Mouse (Mus musculus) brown adipose tissue, adult 24 weeks (tissue): Measurements from ENCODE around the gene Nnat. TPM values are rescaled to one million over a fixed set of nuclear protein-coding genes. Genes with fewer than 3 reads are reported as not detected.

Experiments
- H3K27ac ChIP-seq: fragments of 200-500 bp; replicated peaks from 2 replicates; pipeline ENCODE4 v1.5.1; 2012; ENCODE audit warnings: low read depth, mild to moderate bottlenecking, low read length
- H3K4me1 ChIP-seq: fragments of 200-500 bp; 2 replicates; pipeline ENCODE4 v1.6.1; 2012; ENCODE audit warnings: low read length, mixed read lengths; ENCODE audit not compliant: control insufficient read depth, insufficient read depth, insufficient read length
- H3K4me3 ChIP-seq: fragments of 200-500 bp; 2 replicates; pipeline ENCODE4 v1.5.1; 2012; ENCODE audit warnings: low read depth, mild to moderate bottlenecking, low read length, moderate library complexity; ENCODE audit not compliant: insufficient read depth
- polyA plus RNA-seq: library from polyadenylated mRNA; stranded (reverse); fragments of >200 nt; gene quantifications from 2 replicates; pipeline ENCODE4 v1.2.4, GENCODE M21; 2012; ENCODE audit not compliant: missing spikeins, insufficient read depth, insufficient read length

Gene Nnat
- polyA plus RNA-seq = 143 and 188 TPM in 2 replicates

DNA sequence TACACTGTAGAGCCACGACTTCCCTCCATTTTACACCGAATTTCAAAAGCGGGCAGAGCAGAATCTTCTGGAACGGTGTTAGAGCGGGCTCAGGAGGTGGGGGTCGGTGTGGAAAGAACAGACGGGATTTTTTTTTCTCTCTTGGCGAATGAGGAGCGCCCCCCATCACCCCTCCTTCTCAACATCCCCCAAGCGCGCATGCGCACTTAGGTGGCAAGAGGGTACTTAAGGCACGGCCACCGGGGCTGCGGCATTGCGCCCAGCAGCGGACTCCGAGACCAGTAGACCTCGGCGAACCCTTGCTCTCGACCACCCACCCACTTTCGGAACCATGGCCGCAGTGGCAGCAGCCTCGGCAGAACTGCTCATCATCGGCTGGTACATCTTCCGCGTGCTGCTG is at the start of gene Nnat:
Gene Nnat (plus strand): TSS at position 221 of the 400 bp plus-strand sequence.
- peaks cover 12% of the 10 kb centered on the region for H3K4me1 ChIP-seq
- peak within 1 kb of the TSS; percentile 45 for H3K4me3 ChIP-seq
- H3K27ac ChIP-seq = peak within 1 kb of the TSS; percentile 14; the same call in 1 of the 2 replicates

DNA sequence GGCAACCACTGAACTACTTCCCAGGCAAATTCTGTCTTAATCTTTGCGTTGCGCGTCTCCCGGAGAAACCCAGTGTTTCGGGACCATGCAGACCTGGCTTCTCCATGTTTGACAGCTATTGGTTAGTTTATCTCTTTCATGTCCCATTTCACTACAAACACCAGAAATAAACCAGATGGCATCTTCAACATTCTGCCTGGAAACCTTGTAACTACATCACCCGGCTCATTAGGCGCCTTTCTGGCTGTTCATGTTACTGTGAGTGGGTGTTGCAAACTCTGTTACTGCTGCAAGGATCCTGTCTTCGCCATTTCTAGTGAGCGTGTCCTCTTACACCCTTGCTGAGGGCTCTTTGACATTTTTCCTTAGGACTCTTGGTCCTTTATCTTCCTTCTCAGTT is 47.0 kb upstream of the Nnat start:
- peak overlapping the region; percentile 66 for H3K27ac ChIP-seq
- peaks cover 3% of the 10 kb centered on the region; the same call in 1 of the 2 replicates for H3K4me1 ChIP-seq
- no peak overlapping the region for H3K4me3 ChIP-seq

DNA sequence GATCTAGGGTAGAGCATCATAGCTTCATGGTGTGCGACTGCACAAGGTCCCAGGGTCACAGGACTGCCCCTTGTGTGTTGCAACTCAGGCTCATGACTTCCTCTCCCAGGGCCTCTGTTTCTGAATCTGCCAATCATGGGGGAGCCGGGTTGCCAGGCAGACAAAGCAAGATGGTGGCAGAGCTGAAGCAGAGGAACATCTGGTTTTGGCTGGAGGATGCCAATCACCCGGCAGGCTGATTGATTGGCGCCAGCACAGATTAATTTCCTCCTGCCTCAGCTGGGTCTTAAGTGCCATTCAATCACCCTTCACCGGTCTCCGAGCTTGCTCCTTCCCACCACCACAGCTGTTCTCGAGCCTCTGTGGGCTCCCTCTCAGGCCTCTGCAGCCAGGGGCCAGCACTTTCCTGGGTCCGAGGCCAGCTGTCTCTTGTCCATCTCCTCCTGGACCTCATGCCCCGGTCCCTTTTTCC is 46.1 kb upstream of the Nnat start:
- no peak overlapping the region for H3K4me3 ChIP-seq
- peak overlapping the region; percentile 74 for H3K27ac ChIP-seq
- peaks cover 3% of the 10 kb centered on the region; the same call in 1 of the 2 replicates for H3K4me1 ChIP-seq

DNA sequence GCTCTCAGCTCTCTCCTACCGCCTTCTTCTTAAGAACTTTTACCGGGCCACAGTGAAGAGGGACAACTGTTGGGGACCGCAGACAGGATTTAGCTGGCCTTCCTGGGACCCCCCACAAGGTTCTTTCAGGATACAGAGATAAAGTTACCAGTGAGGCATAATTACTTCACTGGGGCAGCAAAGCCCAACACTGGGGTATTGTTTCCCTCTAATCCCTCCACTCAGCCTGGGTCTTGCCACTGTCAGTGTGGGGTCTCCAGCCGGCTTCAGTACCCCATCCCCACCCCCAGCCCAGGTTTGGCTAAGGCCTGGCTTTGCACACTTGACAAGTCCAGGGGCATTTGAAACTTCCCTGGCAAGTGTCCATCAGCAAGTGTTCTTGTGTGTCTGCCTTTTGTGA is 45.5 kb upstream of the Nnat start:
- H3K4me3 ChIP-seq = no peak overlapping the region

DNA sequence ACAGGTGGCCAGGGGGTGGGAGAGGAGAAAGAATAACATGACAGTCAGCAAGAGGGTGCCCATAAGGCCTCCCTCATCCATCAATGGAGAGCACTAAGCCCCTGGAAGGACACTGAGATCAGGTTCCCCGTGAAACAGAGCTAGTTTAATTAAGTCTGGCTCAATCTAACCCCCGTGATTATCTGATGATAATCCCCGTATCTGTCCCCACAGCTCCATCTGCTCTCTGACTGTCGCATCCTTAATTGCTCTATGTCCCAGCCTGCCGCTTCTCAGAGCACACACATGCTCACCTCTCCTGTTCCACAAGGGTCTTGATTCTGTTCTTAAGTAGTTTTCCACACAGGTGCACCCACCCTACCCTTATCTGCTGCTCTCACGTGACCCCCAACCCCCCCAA is 42.4 kb upstream of the Nnat start:
- Histone ChIP-seq H3K4me1 (peaks cover 8% of the 10 kb centered on the region; the same call in 1 of the 2 replicates), H3K27ac (no peak overlapping the region), H3K4me3 (no peak overlapping the region)

More for the DNA sequence above, 45.5 kb upstream of the Nnat start:
- peaks cover 3% of the 10 kb centered on the region; the same call in 1 of the 2 replicates for H3K4me1 ChIP-seq
- H3K27ac ChIP-seq = peak overlapping the region; percentile 74

DNA sequence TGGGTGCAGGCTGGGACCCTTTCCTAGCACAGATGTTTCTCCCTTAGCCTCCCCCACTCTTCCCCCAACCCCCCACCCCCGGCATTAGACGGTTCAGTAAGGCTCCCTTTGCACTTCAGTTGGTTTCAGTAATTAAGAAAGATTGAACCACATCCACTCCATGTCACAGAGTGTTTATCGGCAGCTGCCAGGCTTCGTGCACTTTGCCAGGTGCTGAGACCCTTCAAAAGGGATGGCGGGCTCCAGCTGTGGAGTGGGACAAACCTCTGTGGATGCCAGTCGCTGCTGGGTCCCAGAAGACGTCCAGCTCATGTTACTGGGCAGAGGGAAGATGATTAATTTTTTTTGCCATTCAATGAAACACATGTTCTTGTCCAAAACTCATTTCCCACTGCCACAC is 41.4 kb upstream of the Nnat start:
- Histone ChIP-seq H3K4me3 (no peak overlapping the region), H3K27ac (no peak overlapping the region), H3K4me1 (peaks cover 8% of the 10 kb centered on the region; the same call in 1 of the 2 replicates)

DNA sequence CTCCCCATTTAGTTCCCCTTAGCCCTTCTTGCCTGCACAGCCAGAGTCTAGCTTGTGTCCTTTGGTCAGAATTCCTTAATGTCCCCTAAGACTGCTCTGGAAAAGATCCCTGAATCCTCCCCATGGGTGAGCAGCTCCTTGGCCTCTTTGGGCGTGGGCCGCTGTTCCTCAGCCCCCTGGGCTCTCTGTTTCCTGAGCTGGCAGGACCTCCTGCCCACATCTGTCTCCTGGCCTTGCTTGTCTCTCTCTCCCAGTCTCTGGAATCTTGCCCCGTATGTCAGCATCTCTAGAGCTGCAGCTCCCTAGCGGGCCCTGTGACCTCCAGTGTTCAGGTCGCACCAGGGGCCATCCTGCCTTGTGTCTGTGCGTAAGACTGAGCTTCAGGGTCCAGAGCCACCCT is 40.4 kb upstream of the Nnat start:
- H3K4me1 ChIP-seq = 0 out of 2 replicates have a peak, but pooled peaks cover 5% of the 10 kb centered on the region
- peak overlapping the region; percentile 69 for H3K27ac ChIP-seq
- H3K4me3 ChIP-seq = no peak overlapping the region

DNA sequence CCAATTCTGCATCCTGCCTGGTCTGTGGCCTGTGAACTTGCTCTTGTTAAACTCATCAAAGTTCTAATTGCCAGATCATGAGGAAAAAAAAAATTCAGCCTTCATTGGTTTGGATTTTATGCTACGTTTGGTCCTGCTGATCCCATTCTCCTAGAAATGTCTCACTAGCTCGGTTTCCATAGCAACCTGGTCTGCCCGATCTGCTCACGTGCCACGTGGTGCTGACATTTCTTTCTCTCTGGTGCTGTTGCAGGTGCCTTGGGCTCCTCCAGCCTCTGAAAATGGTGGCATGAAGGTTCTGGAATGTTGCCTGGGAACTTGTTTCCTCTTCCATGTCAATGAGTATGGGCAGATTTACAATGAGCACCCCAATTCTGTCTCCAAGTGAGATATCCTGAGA is 39.4 kb upstream of the Nnat start:
- H3K4me1 ChIP-seq = 0 out of 2 replicates have a peak, but pooled peaks cover 6% of the 10 kb centered on the region
- peak overlapping the region; percentile 38; the same call in 1 of the 2 replicates for H3K27ac ChIP-seq
- H3K4me3 ChIP-seq = no peak overlapping the region

DNA sequence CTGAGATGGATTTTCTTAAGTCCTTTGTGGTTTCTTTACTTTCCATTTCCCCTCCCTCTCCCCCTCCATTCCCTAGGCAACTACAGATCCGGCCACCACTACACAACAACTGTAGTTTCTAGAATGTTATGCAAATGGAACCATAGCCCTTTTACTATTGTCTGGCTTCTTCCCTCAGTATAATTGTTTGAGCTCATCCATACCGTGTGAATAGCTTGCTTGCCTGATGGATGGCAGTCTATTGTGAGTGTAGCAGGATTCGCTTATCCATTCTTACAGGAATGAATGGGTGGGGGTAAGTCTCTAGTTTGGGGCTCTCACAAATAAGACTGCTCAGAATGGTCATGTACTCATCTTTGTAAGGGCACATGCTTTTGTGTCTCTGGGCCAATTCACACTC is 37.3 kb upstream of the Nnat start:
- Histone ChIP-seq H3K4me3 (no peak overlapping the region), H3K4me1 (peaks cover 13% of the 10 kb centered on the region; the same call in 1 of the 2 replicates), H3K27ac (no peak overlapping the region)

DNA sequence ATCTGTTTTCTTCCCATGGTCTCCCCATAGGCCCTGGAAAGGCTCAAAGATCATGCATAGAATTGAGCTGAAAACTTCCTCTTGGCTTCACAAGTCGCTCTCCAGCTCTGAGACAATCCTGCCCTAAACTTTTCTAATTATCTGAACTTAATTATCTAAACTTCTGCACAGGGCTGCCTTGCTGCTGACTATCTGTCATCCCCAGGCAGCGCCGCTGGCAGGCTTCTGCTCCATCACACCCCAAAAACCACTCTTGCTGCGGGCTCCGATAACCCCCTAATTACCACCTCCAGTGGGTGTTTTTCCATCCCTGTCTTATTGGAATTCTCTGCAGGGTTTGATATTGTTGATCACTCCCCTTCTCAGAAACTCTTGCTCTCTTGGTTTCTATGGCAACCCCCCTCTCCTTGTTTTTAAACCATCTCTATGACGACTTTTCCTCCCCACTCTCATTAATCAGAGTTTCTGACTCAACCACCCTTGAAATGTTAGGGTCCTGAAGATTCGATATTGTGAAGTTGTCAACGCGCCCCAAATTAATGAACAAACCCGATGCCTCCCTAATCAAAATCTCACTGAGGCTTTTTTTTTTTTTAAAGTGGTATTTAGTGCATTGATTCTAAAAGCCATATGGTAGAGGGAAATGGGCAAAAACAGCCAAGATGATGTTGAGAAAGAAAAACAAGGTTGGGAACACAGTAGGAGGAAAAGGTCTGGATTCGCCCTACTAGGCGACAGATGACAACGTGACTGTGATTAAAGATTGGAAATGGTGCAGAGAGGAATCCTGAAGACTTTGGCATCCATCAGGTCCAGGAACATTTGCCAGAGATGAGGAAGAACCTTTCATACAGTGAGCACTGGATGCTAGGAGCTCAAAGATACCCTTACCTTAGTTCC is 29.6 kb upstream of the Nnat start:
- Histone ChIP-seq H3K4me1 (peaks cover 7% of the 10 kb centered on the region; the same call in 1 of the 2 replicates), H3K27ac (no peak overlapping the region), H3K4me3 (no peak overlapping the region)

DNA sequence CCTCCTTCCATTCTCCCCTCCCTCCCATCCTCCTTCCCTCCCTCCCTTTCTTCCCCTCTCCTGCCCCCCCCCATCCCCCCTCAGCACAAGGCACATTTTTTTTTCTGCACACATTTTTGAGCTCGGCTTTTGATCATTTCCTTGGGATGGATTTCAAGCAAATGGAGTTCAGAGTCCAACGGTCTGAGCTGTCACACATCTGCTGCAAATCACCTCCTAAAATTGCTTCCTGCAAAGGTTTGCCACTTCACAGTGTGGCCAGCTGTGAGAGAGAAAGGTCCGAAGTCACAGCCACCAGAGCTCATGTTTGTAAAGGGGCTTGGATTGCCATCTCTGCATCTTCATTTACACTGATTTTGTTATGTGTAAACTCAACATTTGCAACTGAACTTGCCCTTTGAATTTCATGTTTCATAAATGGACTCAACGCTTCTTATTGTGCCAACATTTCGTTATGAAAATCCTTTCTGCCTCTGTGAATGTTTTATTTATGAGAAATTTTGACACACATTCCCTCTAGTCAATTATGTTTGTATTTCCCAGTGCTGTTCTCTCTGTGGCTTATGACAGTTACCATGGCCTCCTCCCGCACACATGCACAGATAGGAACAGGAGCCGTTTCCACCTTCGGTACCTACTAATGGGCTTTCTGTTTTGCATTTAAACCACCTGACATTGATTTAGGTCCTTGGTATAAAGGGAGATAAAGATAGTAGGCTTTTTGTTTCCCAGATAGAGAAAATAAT is 28.0 kb upstream of the Nnat start:
- Histone ChIP-seq H3K4me1 (peaks cover 8% of the 10 kb centered on the region), H3K27ac (no peak overlapping the region)

DNA sequence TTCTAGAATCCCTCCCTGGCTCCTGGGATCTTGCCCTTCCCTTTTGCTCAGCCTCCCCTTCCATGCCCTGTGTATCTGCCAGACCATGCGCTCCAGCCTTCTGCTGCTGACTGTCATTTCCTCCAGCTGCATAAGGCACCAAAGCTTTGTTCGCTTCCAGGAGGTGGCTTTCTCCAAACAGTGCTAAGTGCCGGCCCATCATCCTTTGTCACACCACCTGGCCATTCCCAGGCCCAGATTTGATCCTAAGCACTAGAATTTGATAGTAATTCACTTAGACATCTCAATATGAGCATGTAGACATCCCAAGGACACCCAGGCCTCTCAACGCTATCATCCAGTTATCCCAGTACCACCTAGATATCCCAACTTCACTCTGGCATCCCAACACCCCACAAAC is 25.7 kb upstream of the Nnat start:
- Histone ChIP-seq H3K27ac (no peak overlapping the region), H3K4me1 (peaks cover 15% of the 10 kb centered on the region), H3K4me3 (no peak overlapping the region)

More for the DNA sequence above, 28.0 kb upstream of the Nnat start:
- H3K4me3 ChIP-seq = no peak overlapping the region

DNA sequence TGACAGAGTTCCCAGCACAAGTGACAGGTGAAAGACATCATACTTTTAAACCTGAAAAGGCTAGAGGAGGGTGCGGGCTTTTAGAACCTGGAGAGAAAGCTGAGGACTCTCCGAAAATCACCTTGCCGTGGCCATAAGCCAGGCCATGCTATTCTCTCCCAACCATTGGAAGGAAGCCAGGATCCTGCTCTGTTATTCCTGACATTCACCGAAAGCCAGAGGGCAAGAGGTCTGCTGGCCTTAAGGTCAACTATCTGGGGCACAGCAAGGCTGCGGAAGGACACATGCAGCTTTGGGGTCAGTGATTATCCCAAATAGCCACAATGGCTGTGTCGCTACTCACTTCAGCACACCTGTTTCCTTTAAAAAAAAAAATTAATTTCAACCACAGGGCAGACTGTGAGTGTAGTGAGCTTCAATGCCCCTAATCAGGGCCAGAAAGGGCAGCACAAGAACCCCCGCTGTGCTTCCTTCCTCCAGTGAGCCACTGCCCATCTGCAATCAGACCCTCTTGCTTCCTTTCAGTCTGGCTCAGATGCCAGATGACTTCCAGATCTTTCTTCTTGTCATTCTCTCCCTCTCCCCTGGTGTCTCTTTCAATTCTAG is 23.3 kb upstream of the Nnat start:
- 0 out of 2 replicates have a peak overlapping the region, but pooled peaks have one; percentile 5 for H3K27ac ChIP-seq
- peaks cover 20% of the 10 kb centered on the region for H3K4me1 ChIP-seq
- no peak overlapping the region for H3K4me3 ChIP-seq

DNA sequence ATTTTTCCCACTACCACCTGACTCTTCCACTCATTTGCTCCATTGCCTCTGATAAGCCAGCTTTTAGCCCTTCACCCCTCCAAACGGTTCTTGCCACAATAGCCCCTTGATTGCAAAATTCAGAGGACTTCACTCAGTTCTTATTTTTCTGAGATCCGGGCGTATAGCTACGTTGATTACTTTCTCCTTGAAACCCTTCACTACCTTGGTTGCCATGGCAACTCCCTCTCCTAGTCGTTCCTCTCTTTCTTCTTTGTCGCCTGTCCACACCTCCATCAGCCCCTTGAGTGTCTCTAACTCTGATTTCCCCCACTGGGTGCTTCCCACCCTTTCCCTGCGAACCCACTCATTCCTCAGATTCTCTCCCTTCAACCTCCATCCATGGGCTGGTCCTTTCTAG is 22.8 kb upstream of the Nnat start:
- peaks cover 20% of the 10 kb centered on the region for H3K4me1 ChIP-seq
- H3K27ac ChIP-seq = 0 out of 2 replicates have a peak overlapping the region, but pooled peaks have one; percentile 5
- H3K4me3 ChIP-seq = no peak overlapping the region
